Mouse (Mus musculus): ENCODE measurements around the gene Unc79.

DNA sequence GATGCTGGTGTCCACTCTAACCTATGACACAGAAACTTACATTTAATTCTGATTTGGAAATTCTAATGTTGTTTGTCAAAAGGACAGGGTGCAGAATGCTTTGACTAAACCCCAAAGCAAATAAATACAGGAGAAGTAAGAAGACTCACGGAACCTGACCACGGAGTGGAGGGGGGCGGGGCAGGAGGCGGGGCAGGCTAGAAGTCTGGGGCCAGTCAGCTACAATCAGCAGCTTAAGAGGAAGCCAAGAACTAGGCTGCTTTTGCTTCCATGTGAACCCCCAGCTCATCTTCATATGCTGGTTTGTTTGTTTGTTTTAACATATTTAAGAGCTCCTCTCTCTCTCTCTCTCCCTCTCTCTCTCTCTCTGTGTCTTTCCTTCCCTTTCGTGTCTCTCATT is 154.9 kb downstream of the Unc79 start:
- TF ChIP-seq CTCF (IDR thresholded peaks at IDR 0.05; ENCODE audit: low read depth, low read length) (no peak), POLR2A (IDR thresholded peaks at IDR 0.05; ENCODE audit: insufficient read depth, low read length) (no peak), EP300 (IDR thresholded peaks at IDR 0.05; ENCODE audit: insufficient read depth, low read depth, low read length) (no peak)

Measured in ES-Bruce4 (cell line).